Mouse (Mus musculus): ENCODE data around the gene Tmem107. TPM values are rescaled to one million over a fixed set of nuclear protein-coding genes. Genes with fewer than 3 reads are reported as not detected.

The Tmem107 gene
- polyA plus RNA-seq, 1 experiment, result 33.7 TPM

DNA sequence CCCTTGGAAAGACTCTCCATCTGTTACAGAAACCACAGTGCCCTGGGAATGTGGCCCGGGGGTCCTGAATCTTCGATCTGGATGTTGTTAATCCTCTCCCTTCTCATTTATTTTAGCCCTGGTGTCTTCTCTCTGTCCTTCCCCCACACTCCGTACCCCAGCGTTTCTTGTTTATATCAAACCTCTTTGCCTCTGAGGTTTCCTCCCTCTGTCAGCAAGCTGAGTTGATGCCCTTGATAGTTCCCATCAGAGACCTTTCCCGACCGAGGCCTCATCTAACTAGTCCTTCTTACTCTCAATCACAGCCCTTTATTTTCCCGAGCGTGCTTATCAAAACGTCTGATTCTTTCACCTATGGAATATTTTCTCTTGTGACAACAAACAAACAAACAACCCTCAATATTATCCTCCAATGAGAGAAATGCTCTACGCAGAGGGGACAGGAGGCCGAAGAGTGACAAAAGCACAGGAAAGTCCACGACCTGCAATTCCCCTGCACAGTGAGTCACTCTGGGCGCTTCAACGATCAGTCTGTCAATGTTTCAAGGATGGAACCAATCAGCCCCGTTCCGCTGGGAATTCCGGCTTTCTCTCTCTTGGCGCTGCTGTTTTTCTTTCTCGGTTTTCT lies 11.8 kb upstream of the Tmem107 start:
- under 1% methylated on average over 19 of the region's 19 CpGs for WGBS
- no peak for DNase-seq (ENCODE audit: low read depth, low spot score)

DNA sequence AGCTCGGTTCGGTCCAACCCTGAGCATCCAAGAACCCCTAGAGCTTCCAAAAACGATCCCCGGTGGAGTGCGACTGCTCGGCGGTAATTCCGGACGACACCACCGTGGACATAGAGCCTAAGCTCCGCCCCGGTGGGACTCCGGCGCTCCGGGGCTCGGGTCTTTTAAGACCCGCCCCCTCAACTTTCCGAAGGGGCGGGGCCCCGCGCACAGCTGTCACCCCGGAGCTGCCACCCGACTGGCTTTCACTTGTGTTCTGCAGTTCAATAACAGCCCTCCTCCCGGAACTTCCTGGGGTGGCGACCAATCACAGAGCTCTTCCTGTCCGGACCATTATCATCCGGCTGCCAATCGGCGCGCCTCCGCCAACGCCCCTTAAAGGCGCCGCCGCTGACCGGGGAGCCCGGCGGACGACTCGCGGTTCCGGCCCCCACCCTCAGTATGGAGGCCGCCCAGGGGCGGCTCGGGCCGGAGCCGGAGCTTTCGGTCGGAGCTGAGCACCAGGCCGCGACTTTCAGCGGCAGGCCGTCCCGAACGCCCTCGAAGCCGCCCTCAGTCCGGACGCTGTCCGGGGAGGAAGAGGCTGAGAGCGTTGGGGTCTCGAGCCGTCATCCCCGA lies 11.1 kb upstream of the Tmem107 start, which contains the start of gene Borcs6:
TSS of gene Borcs6 (plus strand) at position 361 of the 618 bp plus-strand sequence.
- no peak for DNase-seq (ENCODE audit: low read depth, low spot score)
- under 1% methylated on average over 64 of the region's 64 CpGs for WGBS

DNA sequence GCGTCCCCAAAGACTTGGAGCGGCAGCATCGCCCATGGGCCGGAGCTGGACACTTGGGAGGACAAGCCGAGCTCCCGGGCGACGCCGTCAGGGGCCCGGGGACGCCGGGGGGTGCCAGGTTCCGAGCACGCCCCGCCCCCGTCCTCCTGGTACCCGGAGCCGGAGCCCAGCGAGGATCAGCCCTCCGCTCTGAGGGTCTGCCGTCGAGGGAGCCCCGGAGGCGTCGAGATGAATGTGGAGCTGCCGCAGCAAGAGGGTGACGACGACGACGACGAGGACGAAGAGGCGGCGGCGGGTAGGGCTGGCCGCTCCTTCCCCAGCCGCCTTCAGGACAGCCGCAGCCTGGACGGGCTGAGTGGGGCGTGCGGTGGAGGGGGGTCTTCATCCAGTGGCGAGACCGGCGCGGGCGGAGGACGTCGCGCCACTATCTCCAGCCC lies 10.6 kb upstream of the Tmem107 start:
- DNase-seq (ENCODE audit: low read depth, low spot score), result no peak
- under 1% methylated on average over 49 of the region's 49 CpGs for WGBS

DNA sequence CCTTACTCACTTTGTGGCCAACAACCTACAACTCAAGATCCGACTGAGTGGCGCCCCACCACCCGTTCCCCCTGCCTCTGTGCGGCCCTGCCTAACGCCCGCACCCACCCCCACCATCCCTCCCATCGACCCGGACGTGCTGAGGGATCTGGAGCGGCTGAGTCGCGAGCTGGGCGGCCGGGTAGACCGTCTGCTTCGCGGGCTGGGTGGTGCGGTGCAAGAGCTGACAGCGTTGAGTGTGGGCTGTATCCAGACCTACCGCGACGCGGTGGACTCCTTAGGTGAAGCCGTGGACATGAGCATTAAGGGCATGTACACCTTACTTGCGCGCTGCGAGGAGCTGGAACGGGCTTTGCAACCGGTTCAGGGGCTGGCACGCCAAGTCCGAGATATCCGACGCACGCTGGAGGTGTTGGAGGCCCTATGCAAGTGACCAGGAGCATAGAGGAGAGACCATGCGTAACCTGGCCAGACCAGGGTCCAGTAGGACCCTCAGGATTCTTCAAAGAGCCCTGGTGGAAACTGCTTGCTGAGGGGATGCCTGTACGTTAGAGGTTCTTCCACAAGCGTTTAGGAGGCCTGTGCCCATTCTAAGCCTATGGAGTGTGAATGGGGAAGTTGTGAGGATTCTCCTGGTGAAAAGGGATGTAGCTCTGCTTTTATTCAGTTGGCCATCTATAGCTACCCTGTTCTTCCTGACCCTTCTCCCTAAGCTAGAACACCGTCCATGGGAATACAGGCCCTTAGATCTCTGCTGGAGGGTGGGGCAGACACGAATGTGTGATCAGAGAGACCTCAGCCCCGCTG lies 10.0 kb upstream of the Tmem107 start:
- 3% methylated on average over 40 of the region's 40 CpGs for WGBS
- no peak for DNase-seq (ENCODE audit: low read depth, low spot score)

DNA sequence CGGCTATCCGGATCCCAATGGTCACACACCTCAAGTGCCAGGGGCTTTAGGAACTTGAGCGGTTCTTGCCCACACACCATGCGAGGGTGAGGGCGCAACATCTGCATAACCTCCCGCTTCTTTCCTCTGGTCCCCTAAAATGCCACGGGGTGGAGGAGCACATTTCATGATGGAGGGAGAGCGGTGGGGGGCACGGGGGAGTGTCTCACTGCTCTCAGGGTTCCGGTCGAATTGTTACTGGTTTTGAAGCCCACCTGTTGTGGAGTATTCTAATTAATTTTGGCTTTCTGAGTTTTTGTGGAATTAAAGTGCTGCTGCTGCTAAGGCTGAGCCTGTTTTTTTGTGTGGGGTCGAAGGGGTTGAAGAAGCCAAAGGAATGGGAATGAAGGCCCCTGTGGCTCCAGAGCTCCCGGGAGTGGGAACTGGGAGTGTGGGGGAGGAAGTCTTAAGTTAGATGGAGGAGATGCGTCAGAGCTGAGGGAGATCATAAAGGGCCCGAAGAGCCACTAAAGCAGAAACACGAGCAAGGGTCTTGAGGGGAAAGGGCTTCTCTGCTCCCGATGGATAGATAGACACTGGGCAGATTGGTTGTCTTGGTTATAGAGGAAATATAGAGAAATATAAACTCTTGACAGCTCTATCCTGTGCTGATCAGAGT lies 9.2 kb upstream of the Tmem107 start:
- no peak for DNase-seq (ENCODE audit: low read depth, low spot score)
- whole genome bisulfite sequencing, result 47% methylated on average over 17 of the region's 17 CpGs

DNA sequence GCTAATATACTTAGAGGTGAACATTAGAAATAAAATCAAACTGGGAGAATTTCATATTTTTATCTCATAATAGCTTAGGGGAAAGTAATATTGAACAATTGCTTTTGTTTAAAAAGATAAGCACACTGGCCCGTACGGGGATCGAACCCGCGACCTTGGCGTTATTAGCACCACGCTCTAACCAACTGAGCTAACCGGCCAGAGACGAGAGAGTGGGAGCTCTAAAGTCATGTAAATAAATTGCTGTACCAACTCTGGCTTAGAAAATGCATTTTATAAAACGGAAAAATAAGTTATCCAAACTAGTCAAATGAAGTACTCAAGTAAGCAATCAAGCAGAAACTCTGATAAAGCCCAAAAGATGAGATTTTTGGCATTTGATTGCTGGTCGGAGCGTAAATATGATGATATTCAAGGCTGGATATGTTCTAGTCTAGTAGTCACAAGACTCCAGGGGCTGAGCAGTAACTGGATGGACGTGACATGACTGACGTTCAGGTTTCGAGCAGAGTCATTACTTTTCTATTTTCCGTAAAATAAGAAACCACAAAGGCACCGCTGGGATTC lies 8.3 kb upstream of the Tmem107 start:
- DNase-seq (ENCODE audit: low read depth, low spot score), result no peak

DNA sequence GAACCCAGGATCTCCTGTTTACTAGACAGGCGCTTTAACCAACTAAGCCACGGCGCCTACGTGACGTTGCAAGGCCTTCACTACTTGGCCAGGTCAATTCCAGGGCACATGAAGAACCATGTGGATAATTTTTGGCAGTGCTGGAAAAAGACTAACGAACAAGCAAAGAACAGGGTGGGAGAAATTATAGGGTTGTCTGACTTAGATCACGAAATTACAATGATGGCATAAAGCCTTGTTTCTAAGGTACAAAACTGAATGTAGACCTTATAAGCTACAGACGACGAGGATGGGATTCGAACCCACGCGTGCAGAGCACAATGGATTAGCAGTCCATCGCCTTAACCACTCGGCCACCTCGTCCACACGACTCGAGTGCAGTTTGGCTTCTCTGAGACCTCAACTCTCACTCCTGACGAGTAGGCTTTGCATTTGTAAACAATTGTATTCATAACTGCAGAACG lies 7.8 kb upstream of the Tmem107 start:
- WGBS, result under 1% methylated on average over 19 of the region's 19 CpGs
- DNase-seq (ENCODE audit: low read depth, low spot score), result no peak

More for the DNA sequence above, 8.3 kb upstream of the Tmem107 start:
- 2% methylated on average over 17 of the region's 17 CpGs for WGBS

DNA sequence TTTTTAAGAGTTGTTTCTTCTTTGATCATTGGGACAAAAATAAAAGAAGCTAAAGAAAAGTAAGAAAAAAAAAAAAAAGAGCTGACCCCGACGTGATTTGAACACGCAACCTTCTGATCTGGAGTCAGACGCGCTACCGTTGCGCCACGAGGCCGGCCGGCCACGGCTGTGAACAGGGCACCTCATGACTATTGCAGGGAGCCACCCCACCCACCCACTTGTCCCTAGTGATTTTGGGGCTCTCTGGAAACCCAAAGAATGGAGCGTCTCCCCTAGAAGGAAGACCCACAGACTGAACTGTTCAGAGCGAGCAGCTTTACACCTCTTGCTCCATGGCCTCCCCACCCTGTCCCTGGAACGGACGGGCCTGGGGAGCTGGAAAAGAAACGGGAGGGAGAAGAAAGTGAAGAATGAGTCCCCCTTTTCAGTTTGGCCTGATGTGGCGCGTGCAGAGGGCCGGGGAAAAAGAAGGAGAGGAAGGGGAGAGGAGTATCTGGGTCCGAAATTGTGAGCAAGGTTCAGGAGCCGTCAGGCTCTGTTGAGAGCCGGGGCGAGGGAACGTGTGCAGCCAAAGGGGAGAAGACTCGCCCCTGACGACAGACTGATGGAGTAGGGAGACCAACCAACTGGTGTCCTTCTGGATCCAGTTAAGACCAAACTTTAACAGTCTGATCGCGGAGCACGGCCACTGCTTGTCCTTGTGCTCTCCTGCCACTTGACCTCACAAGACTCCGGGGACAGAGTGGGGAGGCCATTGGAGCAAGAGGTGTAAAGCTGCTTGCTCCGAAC lies 7.0 kb upstream of the Tmem107 start:
- WGBS, result 1% methylated on average over 31 of the region's 31 CpGs
- DNase-seq (ENCODE audit: low read depth, low spot score), result no peak

DNA sequence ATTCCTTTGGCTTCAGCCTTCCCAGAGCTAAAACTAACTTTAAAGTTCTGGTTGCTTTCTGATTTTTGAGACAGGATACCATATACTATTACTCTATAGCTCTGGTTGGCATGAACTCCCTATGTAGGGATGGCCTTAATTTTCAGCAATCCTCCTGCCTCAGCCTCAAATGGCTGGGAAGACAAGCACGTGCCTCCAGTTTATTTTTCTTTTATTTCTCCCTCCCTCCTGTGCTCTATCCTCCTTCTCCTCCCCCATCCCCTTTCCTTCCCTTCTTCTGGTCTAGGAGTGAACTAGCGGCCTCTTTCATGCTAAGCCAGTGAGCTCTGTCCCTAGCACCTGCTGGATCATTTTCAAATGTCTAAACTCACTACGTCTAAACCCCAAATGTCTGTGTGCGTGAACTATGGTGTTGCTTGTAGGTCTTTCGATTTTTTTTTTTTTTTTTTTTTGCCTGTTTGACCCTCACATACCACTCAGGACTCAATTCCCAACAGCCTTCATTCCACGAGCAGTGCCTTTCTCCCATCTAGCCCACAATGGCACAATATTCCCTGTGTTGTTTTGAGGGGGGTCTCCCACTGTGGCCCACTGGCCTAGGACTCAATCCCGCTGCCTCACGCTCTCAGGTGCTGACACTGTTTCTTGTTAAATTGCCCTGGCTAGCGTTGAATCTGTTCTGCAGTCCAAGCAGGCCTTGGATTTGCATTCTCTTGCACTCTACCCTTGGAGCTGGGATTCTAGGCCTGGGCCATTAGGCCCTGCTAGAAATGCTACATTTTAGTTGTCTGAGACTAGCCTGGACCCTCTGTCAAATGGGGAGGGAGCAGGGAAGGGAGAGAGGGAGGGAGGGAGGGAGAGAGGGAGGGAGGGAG lies 6.1 kb upstream of the Tmem107 start:
- WGBS, result 78% methylated on average over 9 of the region's 9 CpGs
- no peak for DNase-seq (ENCODE audit: low read depth, low spot score)

DNA sequence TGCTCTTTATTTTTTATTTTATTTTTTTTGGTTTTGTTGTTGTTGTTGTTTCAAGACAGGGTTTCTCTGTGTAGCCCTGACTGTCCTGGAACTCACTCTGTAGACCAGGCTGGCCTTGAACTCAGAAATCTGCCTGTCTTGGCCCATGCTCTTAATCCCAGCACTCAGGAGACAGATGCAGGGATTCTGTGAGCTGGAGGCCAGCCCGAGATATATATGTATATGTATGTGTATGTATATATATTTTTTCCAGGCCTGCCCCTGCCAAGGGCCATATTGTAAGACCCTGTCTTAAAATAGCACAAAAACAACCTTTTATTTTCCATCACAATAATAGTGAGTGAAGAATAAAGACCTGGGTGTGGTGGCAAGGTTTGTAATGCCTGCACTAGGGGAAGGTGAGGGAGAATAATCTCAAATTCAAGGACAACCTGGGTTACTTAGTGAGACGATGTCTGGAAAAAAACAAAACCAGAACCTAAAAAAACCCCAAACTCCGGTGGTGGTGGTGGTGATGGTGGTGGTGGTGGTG lies 5.1 kb upstream of the Tmem107 start:
- DNase-seq (ENCODE audit: low read depth, low spot score), result no peak
- 63% methylated on average over 3 of the region's 3 CpGs for WGBS

DNA sequence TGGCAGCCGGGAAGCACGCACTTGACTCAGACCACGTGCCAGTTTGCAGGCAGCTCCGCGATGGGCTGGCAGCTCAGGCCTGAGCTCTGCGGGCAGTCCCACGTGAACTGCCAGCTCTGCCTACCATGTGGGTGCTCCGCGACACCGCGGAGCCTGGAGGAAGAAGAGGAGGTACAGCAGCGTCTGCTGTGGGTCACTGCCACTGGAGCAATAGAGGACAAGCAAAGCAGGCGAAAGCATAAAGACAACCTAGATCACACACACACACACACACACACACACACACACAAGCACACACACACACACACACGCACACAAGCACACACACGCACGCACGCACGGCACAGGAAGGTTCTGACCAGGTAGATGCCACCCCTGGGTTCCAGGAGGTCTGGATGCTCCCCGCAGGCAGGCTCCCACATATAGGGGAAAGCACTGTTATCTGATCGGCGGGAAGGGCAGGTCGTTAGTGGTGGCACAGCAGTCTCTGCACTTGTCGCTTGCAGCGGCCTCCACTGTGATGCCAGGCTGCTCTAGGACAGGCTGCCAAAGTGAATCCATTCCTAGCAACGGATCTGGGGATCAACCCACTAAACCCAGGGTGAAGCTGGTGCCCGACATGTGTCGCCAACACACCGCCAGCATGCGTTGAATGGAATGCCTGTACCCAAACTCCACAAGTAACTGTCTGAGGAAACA lies 4.3 kb upstream of the Tmem107 start:
- DNase-seq (ENCODE audit: low read depth, low spot score), result no peak
- 7% methylated on average over 29 of the region's 29 CpGs for WGBS

DNA sequence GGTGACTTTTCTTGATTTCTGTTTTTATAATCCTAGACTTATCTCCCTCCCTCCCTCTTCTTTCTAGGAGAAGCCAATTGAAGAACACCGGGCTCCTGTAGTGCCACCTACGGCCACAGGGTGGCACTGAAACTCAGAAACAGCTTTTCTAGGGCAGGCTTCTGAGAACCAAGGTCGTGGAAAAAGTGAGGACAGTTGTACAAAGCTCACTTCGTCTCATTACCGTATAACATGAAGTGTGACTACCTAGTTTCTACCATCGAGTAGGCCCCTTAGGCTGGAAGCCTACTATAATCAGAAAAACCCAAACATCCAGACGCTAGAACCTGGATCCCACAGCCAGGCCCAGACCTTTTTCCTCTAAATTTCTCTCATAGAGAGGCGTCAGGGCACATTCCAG lies 3.6 kb upstream of the Tmem107 start:
- no peak for DNase-seq (ENCODE audit: low read depth, low spot score)
- WGBS, result 4% methylated on average over 8 of the region's 8 CpGs

DNA sequence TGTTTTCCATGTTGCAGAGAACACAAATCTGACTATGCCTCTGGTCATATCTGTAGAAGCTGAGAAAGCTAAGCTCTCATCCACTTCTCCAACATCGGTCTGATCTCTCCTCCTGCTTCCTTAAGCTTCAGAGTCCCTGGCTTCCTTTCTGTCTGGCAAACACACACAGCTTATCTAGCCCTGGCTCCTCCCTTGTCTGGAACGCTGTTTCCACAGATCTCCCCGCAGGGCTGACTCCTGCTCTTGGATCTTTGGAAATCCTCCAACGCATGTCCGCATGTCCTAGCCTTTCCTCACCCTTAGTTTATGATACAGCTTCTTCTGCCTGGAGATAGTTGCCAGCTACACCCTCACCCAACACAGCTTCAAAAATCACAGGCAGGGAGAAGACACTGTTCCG lies 3.0 kb upstream of the Tmem107 start:
- WGBS, result 13% methylated on average over 6 of the region's 6 CpGs
- DNase-seq (ENCODE audit: low read depth, low spot score), result no peak

DNA sequence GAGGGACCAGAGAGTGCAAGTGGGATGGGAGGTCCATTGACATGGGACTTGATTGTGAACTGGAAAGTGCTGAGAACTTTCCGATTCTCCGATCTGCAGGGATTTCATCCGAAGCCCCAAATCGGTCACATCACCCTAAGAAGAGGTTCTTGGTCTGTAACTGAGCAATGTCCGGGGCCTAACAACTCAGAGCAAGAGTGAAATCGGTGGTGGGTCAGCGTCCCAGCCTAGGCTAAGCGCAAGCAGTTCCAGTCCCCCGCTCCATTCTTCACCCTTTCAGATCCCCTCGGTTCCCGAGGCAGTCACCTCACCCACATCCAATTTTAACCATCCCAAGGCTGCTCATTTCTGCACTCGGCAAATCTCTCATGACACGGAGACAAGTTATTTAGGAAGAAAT lies 513 bp upstream of the Tmem107 start:
- WGBS, result 1% methylated on average over 13 of the region's 13 CpGs
- no peak for DNase-seq (ENCODE audit: low read depth, low spot score)

DNA sequence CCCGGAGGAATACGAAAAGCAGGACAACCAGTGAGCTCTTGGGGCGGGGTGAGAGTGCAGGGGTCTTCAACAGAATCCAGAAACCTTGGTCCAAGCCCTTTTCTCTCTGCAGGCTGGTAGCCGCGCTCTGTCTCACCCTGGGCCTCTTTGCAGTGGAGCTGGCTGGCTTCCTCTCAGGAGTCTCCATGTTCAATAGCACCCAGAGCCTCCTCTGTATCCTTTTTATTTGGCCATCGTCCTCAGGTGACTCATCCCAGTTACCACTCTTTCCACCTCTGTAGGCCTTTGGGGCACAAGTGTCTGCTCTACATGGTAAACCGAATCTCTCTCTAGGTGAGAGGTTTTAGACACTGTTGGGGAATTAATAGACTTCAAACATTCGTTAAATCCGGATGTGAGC lies 656 bp downstream of the Tmem107 start:
- DNase-seq (ENCODE audit: low read depth, low spot score), result no peak
- 12% methylated on average over 9 of the region's 9 CpGs for WGBS

DNA sequence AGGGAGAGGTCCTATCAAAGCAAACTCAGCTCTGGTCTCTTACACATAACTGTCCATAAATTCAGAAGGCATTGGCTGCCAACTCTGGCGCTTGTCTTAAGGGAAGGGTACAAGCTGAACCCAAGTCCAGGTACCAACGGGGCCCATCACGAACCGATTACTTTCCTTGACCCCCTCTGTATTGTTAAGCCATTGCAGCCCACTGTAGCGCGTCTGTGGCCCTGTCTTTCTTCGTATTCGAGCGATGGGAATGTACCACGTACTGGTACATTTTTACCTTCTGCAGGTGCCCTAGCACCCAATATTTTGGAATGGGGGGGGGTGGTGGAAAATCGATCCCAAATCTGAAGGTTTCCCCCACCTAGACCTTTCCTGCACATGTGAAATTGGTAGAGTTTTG lies 1.6 kb downstream of the Tmem107 start:
- WGBS, result 86% methylated on average over 11 of the region's 11 CpGs
- no peak for DNase-seq (ENCODE audit: low read depth, low spot score)

DNA sequence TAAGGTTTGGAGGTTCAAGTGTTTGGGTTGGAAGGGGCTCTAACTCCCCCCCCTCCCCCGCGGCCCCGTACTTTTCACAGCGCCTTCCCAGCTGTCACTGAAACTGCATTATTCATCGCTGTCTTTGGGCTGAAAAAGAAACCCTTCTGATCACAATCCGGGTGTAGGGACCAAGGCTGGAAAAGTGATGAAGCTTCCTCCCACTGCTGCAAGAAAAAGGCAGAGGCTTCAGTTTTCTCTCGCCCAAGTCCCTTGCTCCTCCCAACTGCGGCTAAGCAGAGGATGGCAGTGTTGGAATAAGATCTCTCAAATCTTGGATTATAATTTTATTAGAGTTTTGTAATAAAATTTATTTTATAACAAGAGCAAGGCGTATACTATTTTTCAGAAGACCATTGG lies 2.1 kb downstream of the Tmem107 start:
- DNase-seq (ENCODE audit: low read depth, low spot score), result no peak
- 8% methylated on average over 9 of the region's 9 CpGs for WGBS

All from large intestine, adult 2 months (tissue).